Mouse (Mus musculus): ENCODE data around the gene P4ha2.

DNA sequence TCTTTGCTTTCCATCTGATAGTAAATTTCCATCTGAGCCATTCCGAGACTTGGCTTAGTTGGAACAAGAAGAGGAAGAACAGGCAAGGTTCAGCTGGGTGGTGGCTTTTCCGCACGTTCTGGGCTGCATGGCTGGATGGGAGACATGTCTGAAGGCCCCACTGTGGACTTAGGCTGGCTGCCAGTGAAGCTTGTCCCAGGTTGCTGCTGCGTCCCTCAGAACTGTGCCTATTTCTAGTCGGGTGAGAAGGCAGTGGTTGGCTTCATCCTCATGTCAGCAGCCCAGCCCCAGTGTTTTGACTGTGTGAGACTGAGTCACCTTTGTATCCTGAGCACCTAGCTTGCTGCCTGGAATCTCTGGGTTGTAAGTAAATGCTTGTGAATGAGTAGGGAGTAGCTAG, 9.0 kb downstream of the P4ha2 start:
- TF ChIP-seq CTCF (IDR thresholded peaks at IDR 0.05; ENCODE audit: low read depth, low read length) (no peak), GATA1 (IDR thresholded peaks at IDR 0.05; ENCODE audit: borderline replicate concordance, low read length) (no peak), POLR2AphosphoS5 (IDR thresholded peaks at IDR 0.05; ENCODE audit: insufficient replicate concordance, low read depth, low read length) (no peak), TAL1 (conservative IDR thresholded peaks at IDR 0.05; ENCODE audit: low read depth, low read length) (no peak)
